Mouse (Mus musculus): ENCODE measurements around the gene Pcolce2. TPM values are rescaled to one million over a fixed set of nuclear protein-coding genes. Genes with fewer than 3 reads are reported as not detected.

The Pcolce2 gene
- total RNA-seq, 2 experiments from 2014 or later = 1.8 to 2.3 TPM

DNA sequence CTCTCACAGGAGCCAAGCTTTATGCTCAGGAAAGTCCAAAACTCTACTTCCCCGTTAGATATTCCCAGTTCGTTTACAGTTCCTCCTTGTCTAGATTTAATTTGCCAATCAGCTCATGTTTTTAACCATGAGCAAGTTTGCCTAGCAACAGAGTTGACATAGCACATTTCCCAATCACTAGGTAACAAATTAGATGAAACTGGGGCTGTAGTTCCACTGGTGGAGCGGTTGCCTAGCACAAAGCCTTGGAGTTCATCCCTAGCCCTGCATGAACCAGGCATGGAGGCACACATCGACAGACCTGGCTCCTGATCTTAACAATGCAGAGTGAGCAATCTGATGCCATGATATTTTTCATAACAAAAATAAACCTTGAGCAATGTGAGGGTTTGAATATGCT lies 61.9 kb downstream of the Pcolce2 start:
- no peak for DNase-seq (ENCODE audit: low spot score in 2 of 2)

GRCm38 (mm10) chr9:95704078-95704477 lies 66.7 kb downstream of the Pcolce2 start:
- DNase-seq (ENCODE audit: low spot score in 2 of 2) = no peak

- DNase-seq (ENCODE audit: low spot score in 2 of 2) = no peak
Measured at GRCm38 (mm10) chr9:95705371-95705770, 68.0 kb downstream of the Pcolce2 start.

DNA sequence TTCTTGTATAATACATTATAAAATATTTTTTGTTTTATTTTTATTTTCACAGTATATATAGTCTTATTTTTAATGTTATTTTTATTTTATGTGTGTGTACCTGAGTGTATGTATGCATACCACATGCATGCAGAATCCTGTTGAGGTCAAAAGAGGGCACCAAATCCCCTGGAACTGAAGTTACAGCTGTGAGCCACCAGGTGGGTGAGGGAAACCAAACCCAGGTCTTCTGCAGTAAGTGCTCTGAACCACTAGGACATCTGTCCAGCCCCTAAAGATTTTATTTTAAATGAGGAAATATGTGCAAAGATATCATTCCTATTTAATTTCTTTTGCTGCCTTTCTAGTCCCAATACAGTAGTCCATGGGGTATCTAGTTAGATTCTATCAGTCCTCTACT lies 71.5 kb downstream of the Pcolce2 start:
- DNase-seq (ENCODE audit: low spot score in 2 of 2) = no peak

DNA sequence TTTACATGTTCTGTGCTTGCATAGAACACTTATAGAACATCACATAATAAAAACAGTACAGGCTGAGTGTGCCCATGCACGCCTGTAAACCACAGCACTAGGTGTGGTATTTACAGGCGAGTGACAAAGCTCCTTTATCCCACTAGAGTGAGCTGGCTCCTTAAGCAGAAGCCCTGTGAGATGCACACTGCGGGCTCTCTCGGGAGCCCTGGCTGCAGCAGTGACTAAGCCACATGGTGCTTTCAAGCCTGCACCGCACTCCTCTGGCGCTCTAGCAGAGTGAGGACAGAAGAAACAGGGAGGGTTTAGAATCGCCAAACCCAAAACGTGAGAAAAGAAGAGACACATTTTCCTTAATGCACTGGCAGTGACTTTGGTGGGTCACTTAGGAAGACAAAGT lies 75.2 kb downstream of the Pcolce2 start:
- no peak for DNase-seq (ENCODE audit: low spot score in 2 of 2)

DNA sequence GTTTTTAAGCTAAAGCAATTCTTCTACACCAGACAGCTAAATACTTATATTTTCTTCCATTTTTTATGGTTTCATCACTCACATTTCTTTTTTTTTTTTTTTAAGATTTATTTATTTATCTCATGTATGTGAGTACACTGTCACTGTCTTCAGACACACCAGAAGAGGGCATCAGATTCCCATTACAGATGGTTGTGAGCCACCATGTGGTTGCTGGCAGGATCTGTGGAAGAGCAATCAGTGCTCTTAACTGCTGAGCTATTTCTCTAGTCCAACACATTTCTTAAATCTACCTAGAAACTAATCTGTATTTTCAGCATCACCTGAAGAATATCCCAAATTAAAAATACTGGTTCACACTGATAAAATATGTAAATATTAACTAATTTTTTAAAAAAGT lies 98.8 kb downstream of the Pcolce2 start:
- DNase-seq (ENCODE audit: low spot score in 2 of 2) = no peak

GRCm38 (mm10) chr9:95744845-95745613 lies 107.6 kb downstream of the Pcolce2 start:
- no peak for DNase-seq (ENCODE audit: low spot score in 2 of 2)

DNA sequence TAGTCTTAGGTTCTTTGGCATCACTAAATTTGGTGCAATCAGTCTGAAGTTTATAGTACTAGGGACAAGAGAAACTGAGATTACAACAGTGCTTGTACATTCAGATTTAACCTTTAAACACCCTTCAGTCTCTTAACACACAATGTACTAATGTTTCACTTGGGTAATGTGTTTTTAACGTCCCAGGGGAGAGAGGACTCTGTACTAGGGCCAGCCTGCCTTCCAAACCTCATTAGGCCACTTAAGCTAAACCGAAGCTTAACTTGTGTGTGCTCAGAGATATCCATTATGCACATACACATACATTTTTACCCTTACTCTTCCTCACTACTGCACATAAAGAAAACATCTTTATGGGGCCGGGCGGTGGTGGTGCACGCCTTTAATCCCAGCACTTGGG lies 109.9 kb downstream of the Pcolce2 start:
- no peak for DNase-seq (ENCODE audit: low spot score in 2 of 2)

Other genes starting within 250 kb of the Pcolce2 start
- 10 to 100 TPM; 42.5 to 42.6 TPM for gene Chst2, start 230.9 kb upstream of the Pcolce2 start, total RNA-seq (2021)
- gene U2surp, start 125.6 kb upstream of the Pcolce2 start, total RNA-seq (2021) = 10 to 100 TPM; 74.0 to 80.8 TPM
- gene Paqr9, start 77.9 kb upstream of the Pcolce2 start, total RNA-seq (2021) = 10 to 100 TPM in 1 of 2 experiments, 1 to 10 TPM in 1; 3.9 to 14.4 TPM
- gene Trpc1, start 112.8 kb downstream of the Pcolce2 start, total RNA-seq (2021) = 1 to 10 TPM; 6.0 to 6.6 TPM
- gene Pls1, start 207.7 kb downstream of the Pcolce2 start, total RNA-seq (2021) = 1 to 10 TPM; 8.2 to 9.9 TPM
- gene Atr, start 220.0 kb downstream of the Pcolce2 start, total RNA-seq (2021) = 10 to 100 TPM; 21.9 to 24.3 TPM